Mouse (Mus musculus) stomach, postnatal 0 days (tissue): ENCODE measurements around the gene Rxra. TPM values are rescaled to one million over a fixed set of nuclear protein-coding genes. Genes with fewer than 3 reads are reported as not detected.

ENCODE experiments used
- ATAC-seq: fragments of 200-750 bp; cut with Nextera tagmentation; 2 replicates; pipeline ENCODE4 v1.8.0; 2017; ENCODE audit not compliant: low FRiP score, low TSS enrichment
- DNase-seq: peaks from one replicate; pipeline ENCODE4 v3.0.0-alpha.2; 2016; ENCODE audit warnings: low spot score
- H3K27ac ChIP-seq: fragments of 300-500 bp; sonication (generic); replicated peaks from 2 replicates; pipeline ENCODE4 v1.5.1; 2014; ENCODE audit warnings: mild to moderate bottlenecking, control low read depth
- H3K27me3 ChIP-seq: fragments of 300-500 bp; sonication (generic); 2 replicates; pipeline ENCODE4 v1.6.1; 2014; ENCODE audit warnings: low read length; ENCODE audit not compliant: control insufficient read depth, insufficient read depth
- H3K36me3 ChIP-seq: fragments of 300-500 bp; sonication (generic); 2 replicates; pipeline ENCODE4 v1.6.1; 2014; ENCODE audit warnings: low read length, mixed read lengths; ENCODE audit not compliant: control insufficient read depth, insufficient read depth
- H3K4me1 ChIP-seq: fragments of 300-500 bp; sonication (generic); replicated peaks from 2 replicates; pipeline ENCODE4 v1.6.1; 2014; ENCODE audit warnings: antibody characterized with exemption; ENCODE audit not compliant: control insufficient read depth, insufficient read depth
- H3K4me2 ChIP-seq: fragments of 300-500 bp; sonication (generic); replicated peaks from 2 replicates; pipeline ENCODE4 v1.6.1; 2014; ENCODE audit warnings: low read depth, mild to moderate bottlenecking, control low read depth, moderate library complexity
- H3K4me3 ChIP-seq: fragments of 300-500 bp; sonication (generic); 2 replicates; pipeline ENCODE4 v1.5.1; 2014; ENCODE audit warnings: low read depth, low read length, control low read depth
- H3K9ac ChIP-seq: fragments of 300-500 bp; sonication (generic); 2 replicates; pipeline ENCODE4 v1.6.1; 2014; ENCODE audit warnings: mild to moderate bottlenecking, low read length, control low read depth, mixed read lengths
- H3K9me3 ChIP-seq: fragments of 300-500 bp; sonication (generic); 2 replicates; pipeline ENCODE4 v1.6.1; 2016; ENCODE audit warnings: low read length; ENCODE audit not compliant: control insufficient read depth
- CTCF ChIP-seq: IDR thresholded peaks from 2 replicates; pipeline ENCODE4 v1.5.1; 2016; ENCODE audit warnings: antibody characterized with exemption, low read depth, mild to moderate bottlenecking, moderate library complexity
- EP300 ChIP-seq: optimal IDR thresholded peaks from 2 replicates; pipeline ENCODE3; 2016; ENCODE audit warnings: antibody characterized with exemption
- WGBS: fragments of 180-500 bp; shearing (Covaris S2); extraction: QIAGEN DNeasy Blood & Tissue Kit; methylation state at CpG from one replicate; pipeline ENCODE4 v1.1.7; 2014; 5-methylcytosine and 5-hydroxymethylcytosine counted together
- polyA plus RNA-seq: library from polyadenylated mRNA; unstranded; fragments of >200 nt; fragmentation: Nextera tagmentation; extraction: Ambion mirVana; gene quantifications from 2 replicates; pipeline ENCODE4 v1.2.1, GENCODE M21; 2015

Gene Rxra
- polyA plus RNA-seq, 1 experiment from 2014 or later, result 8.7 TPM

DNA sequence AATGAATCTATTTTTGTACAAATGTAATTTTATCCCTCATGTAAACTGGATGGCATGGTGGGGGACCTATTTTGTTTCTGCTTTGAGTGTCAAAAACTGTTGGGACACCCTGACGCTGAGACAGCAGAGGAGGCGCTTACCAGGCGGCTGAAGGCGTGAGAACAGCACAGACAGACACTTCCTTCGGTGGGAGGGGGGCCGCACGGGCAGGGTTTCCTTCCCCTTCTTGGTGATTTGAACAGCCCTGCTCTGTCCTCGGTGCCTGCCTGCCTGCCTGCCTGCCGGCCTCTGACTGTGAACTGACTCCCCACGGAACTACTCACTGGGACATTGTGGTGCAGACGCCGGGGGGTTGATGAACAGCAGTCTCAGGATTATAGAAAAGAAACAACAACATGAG, 86.3 kb downstream of the Rxra start:
- H3K4me1 ChIP-seq, result peaks cover 10% of the 10 kb centered on the region; the same call in 1 of the 2 replicates
- H3K27ac ChIP-seq, result no peak overlapping the region
- H3K36me3 ChIP-seq, result peaks cover 6% of the 10 kb centered on the region
- no peak overlapping the region for H3K9ac ChIP-seq
- ATAC-seq, result no peak
- TF ChIP-seq EP300 (no peak), CTCF (no peak)
- no peaks in the 10 kb centered on the region for H3K27me3 ChIP-seq
- no peak for DNase-seq
- H3K9me3 ChIP-seq, result no peaks in the 10 kb centered on the region
- H3K4me2 ChIP-seq, result no peak overlapping the region
- H3K4me3 ChIP-seq, result no peak overlapping the region
- WGBS, result 58% methylated on average over 12 of the region's 12 CpGs

DNA sequence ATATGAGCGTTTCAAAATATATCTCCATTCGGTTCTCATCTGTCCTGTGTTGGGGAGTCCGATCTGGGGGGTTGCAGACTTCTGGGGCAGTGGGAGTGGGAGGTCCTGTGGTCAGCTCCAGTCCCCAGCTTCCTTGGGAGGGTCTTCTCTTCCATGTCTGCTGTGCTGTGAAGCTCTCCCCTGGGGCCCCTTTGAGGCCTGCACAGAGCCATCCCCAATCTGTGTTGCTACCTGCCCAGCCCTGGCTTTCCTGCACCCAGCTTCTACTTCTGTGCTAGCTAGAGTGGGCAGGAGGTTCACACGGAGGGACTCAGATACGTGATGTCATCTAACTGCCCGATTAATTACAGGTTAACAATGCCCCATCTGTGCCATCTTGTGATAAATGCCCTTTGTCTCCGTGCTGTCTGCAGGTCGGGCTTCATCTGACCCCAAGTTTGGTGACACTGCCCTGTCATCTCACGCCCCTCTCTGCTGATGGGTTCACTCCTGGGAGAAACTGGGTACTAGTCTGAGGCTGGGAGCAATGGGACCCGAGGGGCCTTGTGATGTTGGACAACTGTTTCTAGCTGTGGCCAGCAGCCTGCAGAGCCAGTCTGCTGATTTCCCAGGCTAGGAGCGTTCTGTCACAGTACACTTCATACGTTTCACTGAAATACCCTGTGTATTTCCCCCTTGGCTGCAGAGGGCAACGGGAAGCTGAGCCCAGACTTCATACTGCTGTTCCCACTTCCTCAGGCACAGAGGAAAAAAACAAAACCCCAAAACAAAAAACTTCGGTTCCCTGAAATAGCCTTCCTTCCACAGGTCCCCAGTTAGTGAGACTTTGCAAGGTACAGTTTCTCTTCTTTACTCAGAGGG, 86.9 kb downstream of the Rxra start:
- no peak overlapping the region for H3K27ac ChIP-seq
- TF ChIP-seq CTCF (no peak), EP300 (no peak)
- H3K27me3 ChIP-seq, result no peaks in the 10 kb centered on the region
- H3K4me3 ChIP-seq, result no peak overlapping the region
- H3K4me2 ChIP-seq, result no peak overlapping the region
- 71% methylated on average over 14 of the region's 14 CpGs for WGBS
- peaks cover 7% of the 10 kb centered on the region; the same call in 1 of the 2 replicates for H3K4me1 ChIP-seq
- H3K36me3 ChIP-seq, result peaks cover 6% of the 10 kb centered on the region
- no peak overlapping the region; the same call in 1 of the 2 replicates for H3K9ac ChIP-seq
- H3K9me3 ChIP-seq, result no peaks in the 10 kb centered on the region
- no peak for ATAC-seq
- DNase-seq, result no peak

DNA sequence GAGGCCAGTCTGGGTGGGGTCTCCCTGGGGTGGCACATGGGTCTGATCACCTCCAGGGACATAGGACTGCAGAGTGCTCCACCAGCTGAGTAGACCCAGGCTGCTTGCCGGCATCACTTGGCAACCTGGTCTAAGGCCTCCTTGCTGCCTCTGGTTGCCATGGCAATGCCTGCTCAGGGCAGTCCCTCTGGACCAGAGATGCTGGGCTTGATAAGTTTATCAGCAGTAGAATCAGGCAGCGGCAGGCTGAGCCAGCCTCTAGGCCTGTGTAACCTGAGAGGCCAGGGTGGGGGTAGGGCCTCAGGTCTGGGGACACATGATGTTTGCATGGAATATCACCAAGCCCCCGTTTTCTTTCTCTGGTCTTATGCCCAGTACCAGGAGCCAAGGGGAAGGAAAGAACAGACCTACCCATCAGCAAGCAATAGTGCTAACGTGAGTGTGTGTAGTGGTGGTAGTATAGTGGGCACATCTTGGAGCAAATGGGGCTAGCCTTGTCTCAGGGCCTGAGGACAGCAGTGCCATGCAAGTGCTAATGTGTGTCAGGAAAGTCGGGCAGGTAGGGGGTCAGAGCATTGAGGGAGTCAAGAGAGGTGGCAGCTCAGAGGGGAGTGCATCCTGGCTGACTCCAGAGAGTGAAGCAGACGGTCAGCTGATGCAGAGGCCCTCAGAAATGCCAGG, 88.2 kb downstream of the Rxra start:
- TF ChIP-seq EP300, result no peak
- TF ChIP-seq CTCF, result no peak

DNA sequence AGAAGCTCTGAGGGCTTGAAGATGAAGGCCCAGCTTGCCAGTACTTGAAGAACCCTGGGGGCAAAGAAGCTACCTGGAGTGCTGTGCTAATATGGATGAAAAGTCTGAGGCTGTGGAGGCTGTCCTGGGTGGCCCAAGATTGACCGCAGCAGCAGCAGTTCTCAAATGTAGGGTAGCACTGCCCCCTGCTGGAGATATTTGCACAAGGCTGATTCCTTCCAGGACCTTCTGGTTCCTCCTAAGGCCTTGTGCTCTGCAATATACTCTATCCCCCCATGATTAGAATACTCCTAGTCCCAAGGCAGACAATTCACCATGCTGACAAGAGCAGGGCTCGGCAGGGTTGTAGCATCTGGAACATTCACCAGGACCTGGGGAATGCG, 88.7 kb downstream of the Rxra start:
- ATAC-seq, result peak; percentile 81
- TF ChIP-seq CTCF, result peak; percentile 96
- TF ChIP-seq EP300, result no peak
- Histone ChIP-seq H3K9ac (no peak overlapping the region), H3K4me1 (no peaks in the 10 kb centered on the region), H3K36me3 (peaks cover 1% of the 10 kb centered on the region; the same call in 1 of the 2 replicates), H3K9me3 (no peaks in the 10 kb centered on the region), H3K27me3 (no peaks in the 10 kb centered on the region), H3K4me2 (no peak overlapping the region), H3K4me3 (no peak overlapping the region), H3K27ac (no peak overlapping the region)
- DNase-seq, result peak; percentile 89
- 20% methylated on average over 3 of the region's 3 CpGs for WGBS

More for the DNA sequence above, 88.2 kb downstream of the Rxra start:
- Histone ChIP-seq H3K4me3 (no peak overlapping the region), H3K27me3 (no peaks in the 10 kb centered on the region), H3K4me1 (no peaks in the 10 kb centered on the region), H3K9me3 (no peaks in the 10 kb centered on the region), H3K9ac (no peak overlapping the region), H3K36me3 (peaks cover 6% of the 10 kb centered on the region), H3K4me2 (no peak overlapping the region), H3K27ac (no peak overlapping the region)
- no peak for DNase-seq
- 28% methylated on average over 6 of the region's 6 CpGs for WGBS
- peak; percentile 24 for ATAC-seq

DNA sequence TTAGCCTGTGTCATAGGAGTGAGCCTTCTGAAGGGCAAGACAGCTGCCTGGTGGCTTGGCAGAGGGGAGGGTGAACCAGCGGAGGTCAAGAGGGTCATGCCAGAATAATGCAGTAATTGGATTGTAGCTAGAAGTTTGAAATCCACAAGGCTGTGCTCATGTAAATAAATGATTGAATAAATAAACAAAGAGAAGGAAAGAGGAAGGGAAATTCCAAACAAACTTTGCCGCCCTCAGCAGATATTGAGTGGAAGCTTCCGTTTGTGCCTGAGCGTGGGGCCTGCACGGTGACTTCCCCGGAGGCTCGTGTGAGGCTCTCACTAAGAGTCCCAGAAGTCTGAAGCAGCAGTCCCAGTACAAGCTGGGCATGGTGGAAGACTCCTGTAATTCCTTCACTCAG, 91.5 kb downstream of the Rxra start:
- no peaks in the 10 kb centered on the region for H3K27me3 ChIP-seq
- no peak overlapping the region for H3K4me2 ChIP-seq
- no peak overlapping the region for H3K4me3 ChIP-seq
- H3K36me3 ChIP-seq, result no peaks in the 10 kb centered on the region
- TF ChIP-seq CTCF, result no peak
- TF ChIP-seq EP300, result no peak
- no peak overlapping the region for H3K9ac ChIP-seq
- DNase-seq (no peak), ATAC-seq (no peak)
- no peaks in the 10 kb centered on the region for H3K9me3 ChIP-seq
- H3K4me1 ChIP-seq, result no peaks in the 10 kb centered on the region
- H3K27ac ChIP-seq, result no peak overlapping the region
- WGBS, result 33% methylated on average over 7 of the region's 7 CpGs

DNA sequence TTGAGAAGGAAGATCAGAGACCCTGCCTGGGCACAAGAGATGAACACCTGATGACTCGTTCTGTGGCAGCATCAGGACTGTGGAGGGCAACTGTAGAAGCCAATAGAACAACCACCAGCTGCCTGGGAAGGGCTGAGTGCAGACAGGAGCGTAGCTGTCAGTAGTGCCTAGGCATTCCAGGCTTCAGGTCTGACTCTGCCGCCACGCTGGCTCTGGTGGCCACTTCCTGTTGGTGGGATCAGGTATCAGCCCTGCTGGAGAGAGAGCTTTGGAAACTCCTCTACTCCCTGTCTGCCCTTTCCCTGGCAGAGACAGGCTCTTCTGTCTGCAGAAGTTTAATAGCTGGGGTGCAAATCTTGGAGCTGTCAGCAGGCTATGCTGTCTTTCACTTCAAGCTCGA, 93.5 kb downstream of the Rxra start:
- DNase-seq (no peak), ATAC-seq (no peak)
- Histone ChIP-seq H3K9ac (no peak overlapping the region), H3K4me2 (no peak overlapping the region), H3K4me3 (no peak overlapping the region), H3K36me3 (no peaks in the 10 kb centered on the region), H3K9me3 (no peaks in the 10 kb centered on the region), H3K4me1 (no peaks in the 10 kb centered on the region), H3K27me3 (no peaks in the 10 kb centered on the region), H3K27ac (no peak overlapping the region)
- no peak for TF ChIP-seq CTCF
- no peak for TF ChIP-seq EP300
- 25% methylated on average over 5 of the region's 5 CpGs for WGBS
